Mouse (Mus musculus) liver, postnatal 0 days (tissue): ENCODE data around the gene Acss2. TPM values are rescaled to one million over a fixed set of nuclear protein-coding genes. Genes with fewer than 3 reads are reported as not detected.

Experiments used
- ATAC-seq: fragments of 200-750 bp; cut with Nextera tagmentation; 2 replicates; pipeline ENCODE4 v1.8.0; 2017; ENCODE audit warnings: mild to moderate bottlenecking, moderate library complexity
- DNase-seq: peaks from one replicate; pipeline ENCODE4 v3.0.0-alpha.2; 2016
- H3K27ac ChIP-seq: fragments of 300-500 bp; sonication (generic); 2 replicates; pipeline ENCODE4 v1.5.1; 2014; ENCODE audit warnings: antibody characterized with exemption, moderate library complexity, mild to moderate bottlenecking, low read depth
- H3K27me3 ChIP-seq: fragments of 300-500 bp; sonication (generic); 2 replicates; pipeline ENCODE4 v1.6.1; 2014; ENCODE audit warnings: low read length, control low read depth, mixed read lengths; ENCODE audit not compliant: insufficient read depth
- H3K36me3 ChIP-seq: fragments of 300-500 bp; sonication (generic); replicated peaks from 2 replicates; pipeline ENCODE4 v1.6.1; 2014; ENCODE audit warnings: mild to moderate bottlenecking, control low read depth, low read length, moderate library complexity, mixed read lengths; ENCODE audit not compliant: insufficient read depth
- H3K4me1 ChIP-seq: fragments of 300-500 bp; sonication (generic); 2 replicates; pipeline ENCODE4 v1.6.1; 2014; ENCODE audit warnings: antibody characterized with exemption, mild to moderate bottlenecking, control low read depth; ENCODE audit not compliant: insufficient read depth
- H3K4me2 ChIP-seq: fragments of 300-500 bp; sonication (generic); 2 replicates; pipeline ENCODE4 v1.6.1; 2014; ENCODE audit warnings: low read depth, mild to moderate bottlenecking, low read length, moderate library complexity, mixed read lengths
- H3K4me3 ChIP-seq: fragments of 300-500 bp; sonication (generic); 2 replicates; pipeline ENCODE4 v1.5.1; 2014; ENCODE audit warnings: low read depth, low read length
- H3K9ac ChIP-seq: fragments of 300-500 bp; sonication (generic); replicated peaks from 2 replicates; pipeline ENCODE4 v1.6.1; 2014; ENCODE audit warnings: mild to moderate bottlenecking, moderate library complexity
- H3K9me3 ChIP-seq: fragments of 300-500 bp; sonication (generic); 2 replicates; pipeline ENCODE4 v1.6.1; 2016; ENCODE audit warnings: mild to moderate bottlenecking, control low read depth, low read length, mixed read lengths
- CTCF ChIP-seq: sonication (generic); IDR thresholded peaks from 2 replicates; pipeline ENCODE4 v1.5.1; 2016; ENCODE audit warnings: antibody characterized with exemption, low read depth
- EP300 ChIP-seq: IDR thresholded peaks from 2 replicates; pipeline ENCODE4 v1.6.1; 2016; ENCODE audit warnings: antibody characterized with exemption, low read depth, mild to moderate bottlenecking
- WGBS: fragments of 180-500 bp; shearing (Covaris S2); extraction: QIAGEN DNeasy Blood & Tissue Kit; methylation state at CpG from one replicate; pipeline ENCODE4 v1.1.7; 2014; ENCODE audit not compliant: insufficient replicate concordance; 5-methylcytosine and 5-hydroxymethylcytosine counted together
- polyA plus RNA-seq: library from polyadenylated mRNA; unstranded; fragments of >200 nt; fragmentation: Nextera tagmentation; extraction: Ambion mirVana; gene quantifications from 2 replicates; pipeline ENCODE4 v1.2.1, GENCODE M21; 2015

The Acss2 gene
- polyA plus RNA-seq = 7.5 and 8.2 TPM in 2 replicates

GRCm38 (mm10) chr2:155517455-155518423 lies at the start of gene Acss2, which contains the start of gene Ggt7:
Acss2 (plus strand) TSS chr2:155517948.
Ggt7 (minus strand) TSS chr2:155518237.
- TF ChIP-seq CTCF = peak; percentile 96
- no peak for TF ChIP-seq EP300
- Histone ChIP-seq H3K4me1 (peaks cover 16% of the 10 kb centered on the region; the same call in 1 of the 2 replicates), H3K9me3 (no peaks in the 10 kb centered on the region), H3K4me2 (peak within 1 kb of the TSS; percentile 89), H3K36me3 (no peaks in the 10 kb centered on the region), H3K27me3 (peaks cover 26% of the 10 kb centered on the region), H3K4me3 (peak within 1 kb of the TSS; percentile 93), H3K27ac (peak within 1 kb of the TSS; percentile 81), H3K9ac (peak within 1 kb of the TSS; percentile 77)
- DNase-seq (peak; percentile 99), ATAC-seq (peak; percentile 99)
- 2% methylated on average over 68 of the region's 70 CpGs for WGBS

GRCm38 (mm10) chr2:155472671-155473569 lies 44.8 kb upstream of the Acss2 start:
- Histone ChIP-seq H3K36me3 (no peaks in the 10 kb centered on the region), H3K4me1 (peaks cover 20% of the 10 kb centered on the region), H3K4me3 (peak overlapping the region; percentile 63), H3K9me3 (no peaks in the 10 kb centered on the region), H3K9ac (peak overlapping the region; percentile 96), H3K27me3 (no peaks in the 10 kb centered on the region), H3K27ac (peak overlapping the region; percentile 95), H3K4me2 (peak overlapping the region; percentile 93)
- ATAC-seq = peak; percentile 78
- TF ChIP-seq CTCF (no peak), EP300 (no peak)
- under 1% methylated on average over 40 of the region's 71 CpGs for WGBS
- DNase-seq = peak; percentile 57

GRCm38 (mm10) chr2:155473570-155474088 lies 44.1 kb upstream of the Acss2 start, which contains the start of gene Ncoa6:
Ncoa6 (minus strand) TSS chr2:155473894.
- Histone ChIP-seq H3K4me1 (peaks cover 18% of the 10 kb centered on the region), H3K36me3 (no peaks in the 10 kb centered on the region), H3K27ac (peak within 1 kb of the TSS; percentile 95), H3K9ac (peak within 1 kb of the TSS; percentile 96), H3K4me2 (peak within 1 kb of the TSS; percentile 93), H3K9me3 (no peaks in the 10 kb centered on the region), H3K4me3 (peak within 1 kb of the TSS; percentile 63), H3K27me3 (no peaks in the 10 kb centered on the region)
- DNase-seq (peak; percentile 90), ATAC-seq (peak; percentile 86)
- TF ChIP-seq CTCF (no peak), EP300 (no peak)
- WGBS = under 1% methylated on average over 39 of the region's 72 CpGs

GRCm38 (mm10) chr2:155482021-155482420 lies 35.7 kb upstream of the Acss2 start:
- Histone ChIP-seq H3K9ac (no peak overlapping the region), H3K4me3 (no peak overlapping the region), H3K9me3 (no peaks in the 10 kb centered on the region; the same call in 1 of the 2 replicates), H3K4me2 (no peak overlapping the region), H3K27me3 (no peaks in the 10 kb centered on the region), H3K27ac (no peak overlapping the region), H3K4me1 (no peaks in the 10 kb centered on the region), H3K36me3 (no peaks in the 10 kb centered on the region)
- WGBS = 47% methylated on average over 3 of the region's 3 CpGs
- DNase-seq (peak; percentile 81), ATAC-seq (no peak)
- TF ChIP-seq CTCF (peak; percentile 77), EP300 (no peak)

GRCm38 (mm10) chr2:155490998-155491397 lies 26.8 kb upstream of the Acss2 start:
- Histone ChIP-seq H3K9ac (no peak overlapping the region), H3K9me3 (no peaks in the 10 kb centered on the region), H3K27me3 (no peaks in the 10 kb centered on the region), H3K4me3 (no peak overlapping the region), H3K27ac (no peak overlapping the region), H3K4me2 (no peak overlapping the region), H3K4me1 (no peaks in the 10 kb centered on the region), H3K36me3 (no peaks in the 10 kb centered on the region)
- no peak for TF ChIP-seq CTCF
- no peak for TF ChIP-seq EP300
- ATAC-seq (no peak), DNase-seq (no peak)
- WGBS = 75% methylated on average over 6 of the region's 6 CpGs
